Mouse (Mus musculus): ENCODE measurements around the gene Sox5. TPM values are rescaled to one million over a fixed set of nuclear protein-coding genes. Genes with fewer than 3 reads are reported as not detected.

Gene Sox5
- polyA plus RNA-seq, 1 experiment: 24.3 TPM

- Histone ChIP-seq H3K4me1 (ENCODE audit: control insufficient read depth, insufficient read depth, low read length) (no peaks in the 10 kb centered on the region), H3K27ac (ENCODE audit: insufficient read depth, low read length) (no peak overlapping the region)
Observed at GRCm38 (mm10) chr6:144731251-144731970, 50.4 kb downstream of the Sox5 start.

GRCm38 (mm10) chr6:144723530-144724144 is 58.1 kb downstream of the Sox5 start:
- Histone ChIP-seq H3K4me3 (ENCODE audit: insufficient read depth, low read length) (no peak overlapping the region), H3K27ac (ENCODE audit: insufficient read depth, low read length) (no peak overlapping the region), H3K4me1 (ENCODE audit: control insufficient read depth, insufficient read depth, low read length) (no peaks in the 10 kb centered on the region)
- no peak for TF ChIP-seq CTCF (IDR thresholded peaks at IDR 0.05; ENCODE audit: extremely low read depth, insufficient read depth, low read length)
- TF ChIP-seq POLR2A (IDR thresholded peaks at IDR 0.05; ENCODE audit: extremely low read depth, insufficient read depth, low read length): no peak

More at GRCm38 (mm10) chr6:144731251-144731970, 50.4 kb downstream of the Sox5 start:
- no peak overlapping the region for H3K4me3 ChIP-seq (ENCODE audit: insufficient read depth, low read length)
- no peak for TF ChIP-seq POLR2A (IDR thresholded peaks at IDR 0.05; ENCODE audit: extremely low read depth, insufficient read depth, low read length)
- no peak for TF ChIP-seq CTCF (IDR thresholded peaks at IDR 0.05; ENCODE audit: extremely low read depth, insufficient read depth, low read length)

- H3K4me1 ChIP-seq (ENCODE audit: control insufficient read depth, insufficient read depth, low read length): no peaks in the 10 kb centered on the region
- TF ChIP-seq POLR2A (IDR thresholded peaks at IDR 0.05; ENCODE audit: extremely low read depth, insufficient read depth, low read length) (no peak), CTCF (IDR thresholded peaks at IDR 0.05; ENCODE audit: extremely low read depth, insufficient read depth, low read length) (no peak)
- H3K4me3 ChIP-seq (ENCODE audit: insufficient read depth, low read length): no peak overlapping the region
- no peak overlapping the region for H3K27ac ChIP-seq (ENCODE audit: insufficient read depth, low read length)
Observed at GRCm38 (mm10) chr6:144723024-144723423, 58.8 kb downstream of the Sox5 start.

GRCm38 (mm10) chr6:144720846-144721245 is 60.9 kb downstream of the Sox5 start:
- TF ChIP-seq POLR2A (IDR thresholded peaks at IDR 0.05; ENCODE audit: extremely low read depth, insufficient read depth, low read length) (no peak), CTCF (IDR thresholded peaks at IDR 0.05; ENCODE audit: extremely low read depth, insufficient read depth, low read length) (no peak)
- H3K4me1 ChIP-seq (ENCODE audit: control insufficient read depth, insufficient read depth, low read length): no peaks in the 10 kb centered on the region
- no peak overlapping the region for H3K27ac ChIP-seq (ENCODE audit: insufficient read depth, low read length)
- H3K4me3 ChIP-seq (ENCODE audit: insufficient read depth, low read length): no peak overlapping the region

GRCm38 (mm10) chr6:144716376-144716775 is 65.4 kb downstream of the Sox5 start:
- no peak for TF ChIP-seq POLR2A (IDR thresholded peaks at IDR 0.05; ENCODE audit: extremely low read depth, insufficient read depth, low read length)
- no peak for TF ChIP-seq CTCF (IDR thresholded peaks at IDR 0.05; ENCODE audit: extremely low read depth, insufficient read depth, low read length)
- H3K27ac ChIP-seq (ENCODE audit: insufficient read depth, low read length): no peak overlapping the region
- no peaks in the 10 kb centered on the region for H3K4me1 ChIP-seq (ENCODE audit: control insufficient read depth, insufficient read depth, low read length)
- no peak overlapping the region for H3K4me3 ChIP-seq (ENCODE audit: insufficient read depth, low read length)

- H3K4me3 ChIP-seq (ENCODE audit: insufficient read depth, low read length): no peak overlapping the region
- no peaks in the 10 kb centered on the region for H3K4me1 ChIP-seq (ENCODE audit: control insufficient read depth, insufficient read depth, low read length)
- TF ChIP-seq POLR2A (IDR thresholded peaks at IDR 0.05; ENCODE audit: extremely low read depth, insufficient read depth, low read length) (no peak), CTCF (IDR thresholded peaks at IDR 0.05; ENCODE audit: extremely low read depth, insufficient read depth, low read length) (no peak)
- no peak overlapping the region; the same call in 1 of the 2 replicates for H3K27ac ChIP-seq (ENCODE audit: insufficient read depth, low read length)
Observed at GRCm38 (mm10) chr6:144711841-144712240, 69.9 kb downstream of the Sox5 start.

GRCm38 (mm10) chr6:144710816-144711215 is 71.0 kb downstream of the Sox5 start:
- Histone ChIP-seq H3K27ac (ENCODE audit: insufficient read depth, low read length) (no peak overlapping the region), H3K4me1 (ENCODE audit: control insufficient read depth, insufficient read depth, low read length) (no peaks in the 10 kb centered on the region), H3K4me3 (ENCODE audit: insufficient read depth, low read length) (no peak overlapping the region)
- no peak for TF ChIP-seq CTCF (IDR thresholded peaks at IDR 0.05; ENCODE audit: extremely low read depth, insufficient read depth, low read length)
- no peak for TF ChIP-seq POLR2A (IDR thresholded peaks at IDR 0.05; ENCODE audit: extremely low read depth, insufficient read depth, low read length)

- Histone ChIP-seq H3K4me1 (ENCODE audit: control insufficient read depth, insufficient read depth, low read length) (no peaks in the 10 kb centered on the region), H3K27ac (ENCODE audit: insufficient read depth, low read length) (no peak overlapping the region), H3K4me3 (ENCODE audit: insufficient read depth, low read length) (no peak overlapping the region)
- TF ChIP-seq CTCF (IDR thresholded peaks at IDR 0.05; ENCODE audit: extremely low read depth, insufficient read depth, low read length) (no peak), POLR2A (IDR thresholded peaks at IDR 0.05; ENCODE audit: extremely low read depth, insufficient read depth, low read length) (no peak)
Observed at GRCm38 (mm10) chr6:144709614-144710180, 72.1 kb downstream of the Sox5 start.

- Histone ChIP-seq H3K4me3 (ENCODE audit: insufficient read depth, low read length) (no peak overlapping the region), H3K27ac (ENCODE audit: insufficient read depth, low read length) (no peak overlapping the region), H3K4me1 (ENCODE audit: control insufficient read depth, insufficient read depth, low read length) (no peaks in the 10 kb centered on the region)
- TF ChIP-seq CTCF (IDR thresholded peaks at IDR 0.05; ENCODE audit: extremely low read depth, insufficient read depth, low read length): no peak
- no peak for TF ChIP-seq POLR2A (IDR thresholded peaks at IDR 0.05; ENCODE audit: extremely low read depth, insufficient read depth, low read length)
Observed at GRCm38 (mm10) chr6:144708410-144708809, 73.4 kb downstream of the Sox5 start.

Data from cortical plate, adult 2 months (tissue).